Mouse (Mus musculus) forebrain, embryonic 16.5 days (tissue): ENCODE measurements at regions not wholly inside any gene's neighbourhood (a gene's known extent, or its start where the extent isn't known, plus 50 kb on each side); places are given as distances from the start of the nearest gene placed in this dataset.

Experiments
- ATAC-seq: fragments of 200-750 bp; cut with Nextera tagmentation; 2 replicates; pipeline ENCODE4 v1.8.0; 2017; ENCODE audit warnings: mild to moderate bottlenecking, moderate library complexity
- H3K27ac ChIP-seq: fragments of 300-500 bp; sonication (generic); 2 replicates; pipeline ENCODE4 v1.5.1; 2014; ENCODE audit warnings: low read length, control low read depth
- H3K27me3 ChIP-seq: fragments of 300-500 bp; sonication (generic); replicated peaks from 2 replicates; pipeline ENCODE4 v1.6.1; 2014; ENCODE audit warnings: low read length; ENCODE audit not compliant: control insufficient read depth, insufficient read depth
- H3K36me3 ChIP-seq: fragments of 300-500 bp; sonication (generic); 2 replicates; pipeline ENCODE4 v1.6.1; 2014; ENCODE audit not compliant: control insufficient read depth, insufficient read depth
- H3K4me1 ChIP-seq: fragments of 300-500 bp; sonication (generic); replicated peaks from 2 replicates; pipeline ENCODE4 v1.6.1; 2014; ENCODE audit warnings: low read length; ENCODE audit not compliant: control insufficient read depth, insufficient read depth
- H3K4me2 ChIP-seq: fragments of 300-500 bp; sonication (generic); 2 replicates; pipeline ENCODE4 v1.6.1; 2014; ENCODE audit warnings: mild to moderate bottlenecking, low read length, control low read depth
- H3K4me3 ChIP-seq: fragments of 300-500 bp; sonication (generic); replicated peaks from 2 replicates; pipeline ENCODE4 v1.5.1; 2014; ENCODE audit warnings: mild to moderate bottlenecking, low read length, control low read depth
- H3K9ac ChIP-seq: fragments of 300-500 bp; sonication (generic); replicated peaks from 2 replicates; pipeline ENCODE4 v1.6.1; 2014; ENCODE audit warnings: low read depth, low read length, control low read depth
- H3K9me3 ChIP-seq: fragments of 300-500 bp; sonication (generic); 2 replicates; pipeline ENCODE4 v1.6.1; 2016; ENCODE audit warnings: low read length; ENCODE audit not compliant: control insufficient read depth
- WGBS: fragments of 180-500 bp; shearing (Covaris S2); extraction: QIAGEN DNeasy Blood & Tissue Kit; methylation state at CpG from one replicate; pipeline ENCODE4 v1.1.7; 2014; 5-methylcytosine and 5-hydroxymethylcytosine counted together

- no peaks in the 10 kb centered on the region for H3K36me3 ChIP-seq
- no peak for ATAC-seq
- H3K9ac ChIP-seq: no peak overlapping the region
- WGBS: 95% methylated on average over 2 of the region's 2 CpGs
- H3K4me3 ChIP-seq: no peak overlapping the region
- H3K27me3 ChIP-seq: no peaks in the 10 kb centered on the region
- H3K4me1 ChIP-seq: no peaks in the 10 kb centered on the region
- no peaks in the 10 kb centered on the region for H3K9me3 ChIP-seq
- no peak overlapping the region for H3K27ac ChIP-seq
- H3K4me2 ChIP-seq: no peak overlapping the region
Observed at GRCm38 (mm10) chr19:15285016-15285415, 662.1 kb downstream of the Psat1 start.

GRCm38 (mm10) chr19:15242781-15243180, 644.9 kb upstream of the Tle4 start:
- Histone ChIP-seq H3K9ac (no peak overlapping the region), H3K9me3 (no peaks in the 10 kb centered on the region), H3K4me2 (no peak overlapping the region), H3K4me1 (no peaks in the 10 kb centered on the region), H3K36me3 (no peaks in the 10 kb centered on the region), H3K27me3 (no peaks in the 10 kb centered on the region), H3K4me3 (no peak overlapping the region), H3K27ac (no peak overlapping the region)
- 17% methylated on average over 3 of the region's 3 CpGs for WGBS
- no peak for ATAC-seq

GRCm38 (mm10) chr19:15230129-15230927, 632.5 kb upstream of the Tle4 start:
- 24% methylated on average over 2 of the region's 2 CpGs for WGBS
- Histone ChIP-seq H3K9me3 (no peaks in the 10 kb centered on the region), H3K27me3 (0 out of 2 replicates have a peak, but pooled peaks cover 8% of the 10 kb centered on the region), H3K4me3 (no peak overlapping the region), H3K9ac (no peak overlapping the region), H3K4me2 (no peak overlapping the region), H3K27ac (no peak overlapping the region), H3K4me1 (peaks cover 6% of the 10 kb centered on the region), H3K36me3 (no peaks in the 10 kb centered on the region)
- peak; percentile 90 for ATAC-seq

- no peak for ATAC-seq
- no peak overlapping the region for H3K4me2 ChIP-seq
- H3K9ac ChIP-seq: no peak overlapping the region
Observed at GRCm38 (mm10) chr19:15217387-15217786, 619.5 kb upstream of the Tle4 start.

GRCm38 (mm10) chr19:15214651-15215050, 616.8 kb upstream of the Tle4 start:
- 72% methylated on average over 3 of the region's 3 CpGs for WGBS
- H3K27ac ChIP-seq: no peak overlapping the region
- no peaks in the 10 kb centered on the region for H3K36me3 ChIP-seq
- peaks cover 5% of the 10 kb centered on the region for H3K4me1 ChIP-seq
- no peaks in the 10 kb centered on the region for H3K27me3 ChIP-seq
- no peak overlapping the region for H3K9ac ChIP-seq
- no peak for ATAC-seq
- H3K4me3 ChIP-seq: no peak overlapping the region
- no peaks in the 10 kb centered on the region for H3K9me3 ChIP-seq
- no peak overlapping the region for H3K4me2 ChIP-seq

More at GRCm38 (mm10) chr19:15217387-15217786, 619.5 kb upstream of the Tle4 start:
- WGBS: 76% methylated on average over 3 of the region's 3 CpGs
- H3K4me3 ChIP-seq: no peak overlapping the region
- no peaks in the 10 kb centered on the region for H3K9me3 ChIP-seq
- no peaks in the 10 kb centered on the region for H3K36me3 ChIP-seq
- no peak overlapping the region for H3K27ac ChIP-seq
- peaks cover 5% of the 10 kb centered on the region for H3K4me1 ChIP-seq
- no peaks in the 10 kb centered on the region for H3K27me3 ChIP-seq

GRCm38 (mm10) chr19:15212881-15213280, 615.0 kb upstream of the Tle4 start:
- no peaks in the 10 kb centered on the region for H3K27me3 ChIP-seq
- no peak overlapping the region for H3K9ac ChIP-seq
- no peak overlapping the region for H3K4me2 ChIP-seq
- peaks cover 5% of the 10 kb centered on the region for H3K4me1 ChIP-seq
- no peak overlapping the region for H3K27ac ChIP-seq
- WGBS: 19% methylated on average over 5 of the region's 5 CpGs
- no peak overlapping the region for H3K4me3 ChIP-seq
- no peak for ATAC-seq
- H3K9me3 ChIP-seq: no peaks in the 10 kb centered on the region
- no peaks in the 10 kb centered on the region for H3K36me3 ChIP-seq

GRCm38 (mm10) chr19:15203039-15203438, 605.2 kb upstream of the Tle4 start:
- 98% methylated on average over 1 of the region's 1 CpGs for WGBS
- no peaks in the 10 kb centered on the region for H3K36me3 ChIP-seq
- no peaks in the 10 kb centered on the region for H3K9me3 ChIP-seq
- H3K27ac ChIP-seq: no peak overlapping the region
- no peak overlapping the region for H3K9ac ChIP-seq
- H3K4me2 ChIP-seq: no peak overlapping the region
- H3K4me3 ChIP-seq: no peak overlapping the region
- ATAC-seq: no peak
- no peaks in the 10 kb centered on the region for H3K27me3 ChIP-seq
- H3K4me1 ChIP-seq: peaks cover 9% of the 10 kb centered on the region

GRCm38 (mm10) chr19:15201262-15201661, 603.4 kb upstream of the Tle4 start:
- peak; percentile 47; the same call in 1 of the 2 replicates for ATAC-seq
- no peak overlapping the region for H3K9ac ChIP-seq
- no peaks in the 10 kb centered on the region for H3K27me3 ChIP-seq
- no peak overlapping the region for H3K4me3 ChIP-seq
- no peak overlapping the region for H3K4me2 ChIP-seq
- H3K27ac ChIP-seq: no peak overlapping the region
- H3K36me3 ChIP-seq: no peaks in the 10 kb centered on the region
- H3K9me3 ChIP-seq: no peaks in the 10 kb centered on the region
- 9% methylated on average over 3 of the region's 3 CpGs for WGBS
- H3K4me1 ChIP-seq: peaks cover 9% of the 10 kb centered on the region

- Histone ChIP-seq H3K27me3 (no peaks in the 10 kb centered on the region), H3K4me1 (peaks cover 9% of the 10 kb centered on the region), H3K4me2 (no peak overlapping the region), H3K9ac (no peak overlapping the region), H3K4me3 (no peak overlapping the region), H3K9me3 (no peaks in the 10 kb centered on the region), H3K36me3 (no peaks in the 10 kb centered on the region), H3K27ac (no peak overlapping the region; the same call in 1 of the 2 replicates)
- ATAC-seq: no peak
- WGBS: 41% methylated on average over 4 of the region's 4 CpGs
Observed at GRCm38 (mm10) chr19:15200792-15201191, 602.9 kb upstream of the Tle4 start.
